9 mouse cellular contexts compared by ENCODE assay signal in the genomic region with DNA sequence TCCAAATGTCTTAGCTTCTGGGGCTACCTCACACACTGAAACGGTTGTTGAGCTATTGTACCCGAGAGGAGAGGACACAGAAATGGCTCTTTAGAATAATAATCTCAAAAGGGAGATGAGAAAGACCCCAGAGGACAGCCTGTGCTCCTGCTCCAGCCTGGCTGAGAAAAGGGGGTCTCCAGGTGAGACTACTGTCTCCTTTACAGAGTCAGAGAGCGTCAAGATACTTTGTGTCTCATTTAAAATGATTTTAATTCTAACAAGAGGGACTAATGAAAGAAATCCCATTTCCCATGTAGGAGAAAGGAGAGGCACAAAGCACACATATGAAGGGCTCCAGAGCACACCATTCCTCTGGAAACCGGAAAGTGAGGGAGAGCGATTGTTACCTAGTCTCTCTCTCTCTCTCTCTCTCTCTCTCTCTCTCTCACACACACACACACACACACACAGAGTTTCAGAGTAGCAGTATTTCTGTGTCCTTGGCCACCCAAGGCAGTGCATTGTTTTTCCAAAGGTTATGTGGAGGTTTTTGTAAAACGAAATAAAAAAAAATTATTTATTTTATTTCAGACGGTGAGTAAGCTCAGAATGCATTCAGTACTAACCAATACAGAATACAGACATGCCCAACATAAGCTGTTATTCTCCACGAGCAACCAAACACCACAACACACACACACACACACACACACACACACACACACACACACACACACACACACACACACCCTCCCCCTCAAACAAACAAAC.
A peak's percentile ranks its signal among the peaks of the same experiment; 100 is the strongest.
DNase-seq lines count a peak whose midpoint lies in the region; ATAC-seq and TF ChIP-seq lines count a peak whose summit lies in the region.
"Had no signal": no experiment of that assay in that cellular context is flagged by ENCODE, and none has a peak within 500 bp of the region (broad histone marks: within the 10 kb centered on the region; RNA-seq: fewer than 3 reads in every experiment).

No protein-coding gene starts in this region.

- no peaks in the 10 kb centered on the region for H3K36me3 ChIP-seq in heart, embryonic 16.5 days (ENCODE audit: control insufficient read depth, insufficient read depth)
- no peaks in the 10 kb centered on the region for H3K36me3 ChIP-seq in forebrain, embryonic 14.5 days (ENCODE audit: control insufficient read depth, insufficient read depth, low read length)
- no peaks in the 10 kb centered on the region for H3K36me3 ChIP-seq in limb, embryonic 15.5 days
- H3K36me3 ChIP-seq: liver, embryonic 15.5 days had no signal

- peak overlapping the region; percentile 83; the same call in 1 of the 2 replicates for H3K27ac ChIP-seq in heart, embryonic 16.5 days (ENCODE audit: low read length)
- peak overlapping the region; percentile 97 for H3K27ac ChIP-seq in forebrain, embryonic 14.5 days (ENCODE audit: low read depth, low read length)
- H3K27ac ChIP-seq in limb, embryonic 15.5 days: peak overlapping the region; percentile 76
- H3K27ac ChIP-seq: liver, embryonic 15.5 days had no signal

- no peaks in the 10 kb centered on the region for H3K27me3 ChIP-seq in heart, embryonic 16.5 days (ENCODE audit: control insufficient read depth, insufficient read depth, low read length)
- no peaks in the 10 kb centered on the region for H3K27me3 ChIP-seq in forebrain, embryonic 14.5 days (replicated peaks; ENCODE audit: control insufficient read depth, insufficient read depth, low read length)
- H3K27me3 ChIP-seq in limb, embryonic 15.5 days: no peaks in the 10 kb centered on the region

- H3K4me1 ChIP-seq in heart, embryonic 16.5 days (ENCODE audit: control insufficient read depth, insufficient read depth, low read length): peaks cover 16% of the 10 kb centered on the region
- peaks cover 39% of the 10 kb centered on the region for H3K4me1 ChIP-seq in forebrain, embryonic 14.5 days (ENCODE audit: control insufficient read depth, insufficient read depth, low read length)
- peaks cover 35% of the 10 kb centered on the region for H3K4me1 ChIP-seq in limb, embryonic 15.5 days
- H3K4me1 ChIP-seq: liver, embryonic 15.5 days had no signal

- no peak for ATAC-seq in heart, embryonic 16.5 days (replicated peaks; ENCODE audit: extremely low read depth, insufficient read depth, low FRiP score)
- ATAC-seq in forebrain, embryonic 14.5 days: peak; percentile 22; the same call in 1 of the 2 replicates
- ATAC-seq in limb, embryonic 15.5 days (ENCODE audit: insufficient number of reproducible peaks, low FRiP score, low TSS enrichment, low read depth): no peak

- peak overlapping the region; percentile 58 for H3K4me2 ChIP-seq in heart, embryonic 16.5 days (ENCODE audit: low read depth, low read length)
- H3K4me2 ChIP-seq in forebrain, embryonic 14.5 days (ENCODE audit: low read length): peak overlapping the region; percentile 62
- H3K4me2 ChIP-seq in limb, embryonic 15.5 days: peak overlapping the region; percentile 56

- WGBS in heart, embryonic 16.5 days: 51% methylated on average over 8 of the region's 8 CpGs
- 22% methylated on average over 8 of the region's 8 CpGs for WGBS in forebrain, embryonic 14.5 days
- WGBS in limb, embryonic 15.5 days: 43% methylated on average over 8 of the region's 8 CpGs

- TF ChIP-seq CTCF in brain, embryonic 14.5 days (IDR thresholded peaks at IDR 0.05; ENCODE audit: borderline replicate concordance, extremely low read depth, insufficient read depth, insufficient read length): no peak

- H3K9me3 ChIP-seq in heart, embryonic 16.5 days (replicated peaks; ENCODE audit: control insufficient read depth, low read length): no peaks in the 10 kb centered on the region
- no peaks in the 10 kb centered on the region for H3K9me3 ChIP-seq in forebrain, embryonic 14.5 days (replicated peaks; ENCODE audit: control insufficient read depth, low read length)
- no peaks in the 10 kb centered on the region for H3K9me3 ChIP-seq in limb, embryonic 15.5 days
- H3K9me3 ChIP-seq: liver, embryonic 15.5 days had no signal

- peak overlapping the region; percentile 67 for H3K9ac ChIP-seq in heart, embryonic 16.5 days (ENCODE audit: low read length)
- H3K9ac ChIP-seq in forebrain, embryonic 14.5 days (ENCODE audit: low read length): peak overlapping the region; percentile 72
- H3K9ac ChIP-seq in limb, embryonic 15.5 days: no peak overlapping the region
- H3K9ac ChIP-seq: liver, embryonic 15.5 days had no signal

- DNase-seq in heart, postnatal 25 days (ENCODE audit: low spot score): no peak
- DNase-seq in brain, embryonic 14.5 days (ENCODE audit: low read depth): peak; percentile 81
- peak; percentile 78 for DNase-seq in forebrain, embryonic 14.5 days (ENCODE audit: low spot score)
- no peak for DNase-seq in ovary, postnatal 14 days (ENCODE audit: low spot score)
- DNase-seq in cerebellum, adult 9-10 months: no peak
- DNase-seq in thymus, postnatal 36 days: no peak

- intact Hi-C loops in heart, postnatal 25 days (cut with DNase I): loop anchor here (5.0 kb wide), 1 partner anchor 80 kb away; no protein-coding TSS in a partner anchor

- peak overlapping the region; percentile 41 for H3K4me3 ChIP-seq in heart, embryonic 16.5 days (ENCODE audit: low read length)
- peak overlapping the region; percentile 38 for H3K4me3 ChIP-seq in forebrain, embryonic 14.5 days (ENCODE audit: low read depth, low read length)
- peak overlapping the region; percentile 34; the same call in 1 of the 2 replicates for H3K4me3 ChIP-seq in limb, embryonic 15.5 days
- H3K4me3 ChIP-seq: liver, embryonic 15.5 days had no signal

- TF ChIP-seq POLR2A in brain, embryonic 14.5 days (IDR thresholded peaks at IDR 0.05; ENCODE audit: borderline replicate concordance, extremely low read depth, insufficient read depth, insufficient read length, poor library complexity, severe bottlenecking): no peak

Comparison
In these comparisons a context has a peak if more than half of its experiments do, and no peak if none do; other contexts are left out.
1. DNase-seq: peak in brain, embryonic 14.5 days (single experiment) and forebrain, embryonic 14.5 days (single experiment); none in heart, postnatal 25 days (single experiment), ovary, postnatal 14 days (single experiment), cerebellum, adult 9-10 months (single experiment) and thymus, postnatal 36 days (0 of 2).
2. Peak in every context shown above with its lines, with median percentiles within 50 percentile points of each other: H3K27ac ChIP-seq, H3K4me2 ChIP-seq and H3K4me3 ChIP-seq.